Mouse (Mus musculus) frontal cortex, adult (tissue): ENCODE measurements around the gene Gpatch3.

Experiments
- ATAC-seq: cut with Nextera tagmentation; 2 replicates; pipeline ENCODE4 v1.9.2; 2017; ENCODE audit warnings: mild to moderate bottlenecking, moderate library complexity, mixed read lengths; ENCODE audit not compliant: low TSS enrichment

The Gpatch3 gene

DNA sequence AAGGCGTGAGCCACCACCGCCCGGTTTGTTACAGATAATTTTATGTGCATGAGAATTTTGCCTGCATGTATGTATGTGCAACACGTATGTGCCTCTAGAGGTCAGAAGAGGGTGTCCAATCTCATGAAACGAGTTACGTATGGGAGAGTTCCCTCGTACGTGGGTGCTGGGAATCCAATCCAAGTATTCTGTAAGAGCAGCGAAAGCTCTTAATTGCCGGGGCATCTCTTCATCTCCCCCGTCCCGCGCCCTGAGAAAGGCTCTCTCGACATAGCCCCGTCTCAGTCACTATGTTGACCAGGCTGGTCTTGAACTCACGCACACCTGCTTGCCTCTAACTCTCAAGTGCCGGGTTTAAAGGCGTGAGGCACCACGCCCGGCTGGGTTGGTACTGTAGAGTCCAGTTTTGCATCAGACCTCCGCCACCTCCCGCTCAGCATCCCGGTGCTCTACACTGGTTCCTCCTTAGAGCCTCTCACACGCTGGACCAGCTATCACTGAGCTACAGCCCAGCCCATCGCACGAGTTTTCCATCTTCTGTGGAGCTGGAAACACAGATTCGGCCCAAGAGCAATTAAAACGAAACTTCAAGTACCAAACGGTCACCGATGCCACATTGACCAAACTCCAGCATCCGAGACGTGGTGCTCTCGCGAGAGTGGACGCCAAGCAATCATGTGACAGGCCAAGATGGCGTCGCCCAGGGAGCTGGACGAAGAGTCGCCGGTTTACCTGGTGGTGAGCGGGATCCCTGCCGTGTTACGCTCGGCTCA, at the start of gene Gpatch3:
Gene Gpatch3 (plus strand): TSS at position 676 of the 773 bp plus-strand sequence.
- peak; percentile 96 for ATAC-seq

DNA sequence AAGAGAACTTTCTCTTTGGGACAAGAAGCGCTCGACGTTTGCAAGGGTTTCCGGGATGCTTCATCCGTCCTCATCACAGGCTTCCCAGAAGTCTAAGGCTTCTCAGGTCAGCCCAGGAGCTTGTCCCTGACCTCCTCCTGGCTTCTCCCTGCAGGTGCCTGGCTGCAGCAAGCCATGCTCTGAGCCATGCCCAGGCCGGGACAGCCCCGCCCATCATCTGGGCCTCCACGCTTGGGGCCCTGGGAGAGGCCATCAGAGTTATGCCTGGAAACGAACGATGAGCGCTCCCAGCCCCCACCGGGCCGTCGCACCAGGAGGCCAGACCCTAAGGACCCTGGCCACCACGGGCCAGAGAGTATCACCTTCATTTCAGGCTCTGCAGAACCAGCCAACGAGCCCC, 46.8 kb upstream of the Gpatch3 start:
- ATAC-seq, result no peak

DNA sequence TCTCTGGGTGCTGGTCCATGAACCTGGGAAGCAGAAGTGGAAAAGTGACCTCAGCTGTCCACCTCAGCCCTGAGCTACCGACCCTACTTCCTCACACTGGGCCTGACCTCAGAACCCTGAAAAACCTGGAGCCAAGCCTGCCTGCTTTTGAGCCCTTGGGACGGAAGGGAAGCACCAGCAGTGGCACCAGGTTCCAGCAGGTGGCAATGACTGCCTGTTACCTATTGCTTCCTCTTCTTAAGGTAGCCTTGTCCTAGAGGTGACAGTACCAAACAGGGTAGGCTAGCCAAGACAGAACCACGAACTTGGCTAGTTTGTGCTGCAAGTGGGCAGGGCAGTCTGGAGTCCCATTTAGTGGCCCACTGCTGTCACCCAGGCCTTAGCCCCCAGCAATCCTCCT, 41.8 kb upstream of the Gpatch3 start:
- ATAC-seq, result no peak

DNA sequence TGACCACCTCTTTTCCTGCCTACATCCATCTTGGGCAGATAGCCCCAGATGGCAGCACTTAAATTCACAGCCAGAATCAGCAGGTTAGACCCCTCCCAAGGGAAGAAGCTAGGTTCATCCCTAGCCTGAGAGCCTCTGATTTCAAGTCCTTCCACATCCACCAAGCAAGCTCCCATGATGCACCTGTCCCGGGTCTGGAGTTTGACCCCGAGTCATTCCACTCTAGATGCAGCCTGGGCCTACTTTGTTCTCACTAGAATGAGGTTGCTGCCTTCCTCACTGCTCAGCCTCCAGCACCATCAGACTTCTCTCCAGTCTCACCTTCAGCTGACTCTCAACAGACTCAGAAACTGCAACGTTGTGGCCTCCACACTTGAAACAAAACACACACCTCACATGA, 38.5 kb upstream of the Gpatch3 start:
- ATAC-seq, result no peak

DNA sequence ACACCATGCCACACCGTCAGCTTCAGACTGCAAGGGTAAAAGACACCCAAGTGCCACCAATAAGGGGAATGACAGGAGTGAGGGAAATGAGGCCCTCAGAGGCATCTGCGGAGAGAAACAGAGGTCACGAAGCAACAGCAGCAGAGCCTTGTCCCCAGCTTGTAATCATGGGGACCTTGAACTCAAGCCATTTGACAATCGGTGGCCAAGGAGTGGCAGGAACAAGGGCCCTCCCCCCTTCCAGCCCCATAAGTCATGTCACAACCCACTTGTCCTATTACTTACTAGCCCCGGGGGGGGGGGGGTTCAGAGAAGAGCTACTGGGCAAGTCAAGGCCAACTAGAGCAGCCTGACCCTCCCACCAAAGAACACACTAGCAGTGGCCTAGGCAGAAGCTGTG, 37.9 kb upstream of the Gpatch3 start:
- ATAC-seq, result no peak

DNA sequence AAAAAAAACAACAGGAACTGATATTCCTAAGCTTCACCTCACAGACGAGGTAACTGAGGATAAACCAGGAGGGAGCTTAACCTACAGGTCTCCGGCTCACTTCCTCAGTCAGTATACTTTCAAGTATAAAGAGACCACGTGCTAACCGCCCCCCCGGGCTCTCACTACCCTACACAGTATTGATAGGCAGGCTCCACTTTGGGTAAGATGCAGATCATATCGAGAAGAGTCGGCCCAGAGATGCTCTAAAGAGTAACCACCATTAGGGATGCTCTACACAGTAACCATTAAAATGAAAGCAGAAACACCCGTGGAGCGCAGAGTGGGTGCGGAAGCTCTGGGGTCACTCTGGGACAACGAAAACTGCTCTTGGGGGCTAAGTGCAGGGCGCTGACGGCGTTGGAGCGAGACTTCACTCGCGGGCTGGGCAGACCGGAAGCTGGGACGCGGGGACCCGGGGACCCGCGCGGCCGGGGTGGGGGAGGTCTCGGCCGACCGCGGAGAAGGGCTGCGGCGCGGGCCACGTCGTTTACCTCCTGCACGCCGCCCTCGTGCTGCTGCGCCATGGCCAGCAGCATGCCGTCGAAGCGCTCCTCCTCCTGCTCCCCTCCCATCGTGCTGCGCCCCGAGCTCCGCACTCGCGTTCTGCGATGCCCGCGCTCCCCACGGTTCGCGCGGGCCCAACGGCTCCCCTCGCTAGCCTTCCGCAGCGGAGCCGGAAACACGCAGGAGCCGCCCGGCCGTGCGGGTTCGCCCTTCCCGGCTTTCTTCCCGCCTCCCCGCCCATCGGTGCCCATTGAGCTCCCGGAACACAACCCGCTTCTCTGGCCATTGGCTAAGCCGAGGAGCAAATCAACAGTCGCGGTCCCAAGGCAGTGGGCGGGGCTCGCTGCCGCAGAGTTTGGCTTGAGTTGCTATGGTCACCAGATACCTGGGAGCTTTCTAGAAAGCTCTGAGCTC, 29.0 kb upstream of the Gpatch3 start, which contains the start of gene Nudc:
Gene Nudc (minus strand): TSS at position 725 of the 960 bp plus-strand sequence.
- ATAC-seq, result peak; percentile 100

DNA sequence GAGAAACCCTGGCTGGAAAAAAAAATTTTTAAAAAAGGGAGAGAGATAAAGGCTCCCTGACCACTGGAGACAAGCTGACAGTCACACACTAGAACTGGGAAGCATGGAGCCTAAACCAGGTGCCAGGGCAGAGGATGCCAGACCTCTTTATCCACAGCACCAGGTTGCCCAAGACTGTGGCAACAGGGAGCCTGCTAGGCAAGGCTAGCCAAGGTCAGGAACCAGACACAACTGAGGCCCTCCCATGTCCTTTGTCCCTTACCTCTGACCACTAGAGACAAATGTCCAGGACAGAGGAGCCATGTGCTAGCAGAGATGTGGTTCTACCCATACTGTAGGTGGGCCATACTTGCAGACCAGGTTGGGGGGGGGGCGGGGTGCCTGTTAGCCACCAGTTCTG, 22.5 kb upstream of the Gpatch3 start:
- ATAC-seq, result no peak

DNA sequence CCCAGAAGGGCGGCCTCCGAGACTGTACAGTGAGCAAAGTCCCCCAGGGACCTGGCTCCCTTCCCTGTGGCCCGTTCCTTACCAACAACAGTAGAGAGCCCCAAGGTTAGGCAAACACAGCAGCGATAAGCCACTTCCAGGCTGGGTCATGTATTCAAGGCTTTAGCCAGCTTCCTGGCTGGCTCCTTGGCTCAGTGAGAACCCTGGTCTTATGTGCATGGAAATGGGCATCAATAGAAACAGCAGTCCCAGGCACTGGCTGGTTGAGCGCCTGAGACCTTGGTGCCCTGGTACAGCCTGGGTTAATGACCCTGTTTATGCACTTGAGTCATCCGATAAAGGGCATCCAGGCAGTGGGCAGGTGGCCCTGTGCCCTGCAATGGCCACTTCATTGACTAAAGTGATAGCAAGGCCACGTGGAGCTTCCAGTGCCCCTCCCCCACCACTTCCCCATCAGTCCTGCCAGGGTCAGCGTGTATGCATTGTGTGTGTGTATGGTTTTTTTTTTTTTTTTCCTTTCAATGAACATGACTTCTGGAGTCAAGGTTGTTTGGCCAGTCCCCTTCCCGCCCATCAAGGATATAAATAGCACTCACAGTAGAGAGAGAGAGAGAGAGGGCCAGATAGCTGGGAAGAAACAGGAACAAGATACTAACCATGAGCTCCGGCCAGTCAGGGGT, 21.6 kb upstream of the Gpatch3 start, which contains the start of gene Nr0b2:
Gene Nr0b2 (plus strand): TSS at position 609 of the 680 bp plus-strand sequence.
- ATAC-seq, result no peak

DNA sequence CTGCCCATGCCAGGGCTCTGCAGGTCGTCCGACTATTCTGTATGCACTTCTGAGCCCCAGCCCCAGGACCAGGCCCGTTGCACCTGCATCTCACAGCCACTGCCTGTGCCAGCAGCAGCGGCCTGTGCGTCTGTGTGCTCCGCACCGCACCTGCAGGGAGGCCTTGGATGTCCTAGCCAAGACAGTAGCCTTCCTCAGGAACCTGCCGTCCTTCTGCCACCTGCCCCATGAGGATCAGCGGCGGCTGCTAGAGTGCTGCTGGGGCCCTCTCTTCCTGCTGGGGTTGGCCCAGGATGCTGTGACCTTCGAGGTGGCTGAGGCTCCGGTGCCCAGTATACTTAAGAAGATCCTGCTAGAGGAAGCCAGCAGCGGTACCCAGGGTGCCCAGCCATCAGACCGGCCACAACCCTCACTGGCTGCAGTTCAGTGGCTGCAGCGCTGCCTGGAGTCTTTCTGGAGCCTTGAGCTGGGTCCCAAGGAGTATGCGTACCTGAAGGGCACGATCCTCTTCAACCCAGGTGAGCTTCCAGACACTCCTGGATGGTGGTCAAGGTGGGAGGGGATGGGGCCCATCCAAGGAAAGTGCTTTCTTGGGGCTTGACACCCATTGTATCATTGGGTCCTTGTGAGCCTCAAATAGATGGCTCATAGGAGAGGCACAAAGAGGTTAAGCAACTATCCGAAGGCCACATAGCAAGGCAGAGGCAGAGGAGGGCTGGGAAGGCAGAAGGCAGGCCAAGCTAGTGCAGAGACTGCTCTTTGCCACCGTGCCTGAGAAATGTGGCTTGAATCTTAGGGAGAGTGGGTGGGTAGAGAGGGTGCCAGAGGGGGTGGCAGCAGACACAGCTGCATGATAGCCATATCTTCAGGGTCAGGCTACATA, 20.9 kb upstream of the Gpatch3 start:
- no peak for ATAC-seq

DNA sequence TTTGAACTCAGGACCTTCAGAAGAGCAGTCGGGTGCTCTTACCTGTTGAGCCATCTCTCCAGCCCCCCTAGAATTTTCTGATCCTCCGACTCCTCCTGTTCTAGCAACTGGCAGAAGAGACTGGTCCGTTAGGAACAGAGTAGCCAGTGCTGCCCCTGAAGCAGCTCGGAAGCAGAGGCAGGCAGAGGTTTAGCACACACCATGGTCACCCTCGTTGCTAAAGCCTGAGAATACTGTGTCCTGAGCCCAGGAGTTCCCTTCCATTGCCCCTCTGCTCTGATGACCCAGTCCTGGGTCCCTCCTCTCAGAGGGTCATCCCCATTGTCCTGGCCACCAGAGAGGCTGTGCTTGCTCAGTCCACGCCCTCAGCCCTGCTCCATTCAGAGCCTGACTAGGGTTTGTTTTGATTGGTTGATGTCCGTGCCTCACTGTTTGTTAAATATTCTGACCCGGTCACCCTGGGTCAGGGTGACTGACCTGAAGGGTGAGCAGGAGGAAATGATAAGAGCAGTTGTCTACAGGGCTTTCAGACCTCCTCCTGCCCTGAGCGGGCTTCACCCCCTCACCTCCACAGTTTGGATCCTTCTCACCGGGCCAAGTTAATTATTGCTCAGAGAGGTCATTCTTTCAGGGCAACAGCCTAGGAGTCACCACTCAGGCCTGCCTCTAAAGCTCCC, 17.4 kb upstream of the Gpatch3 start:
- no peak for ATAC-seq

DNA sequence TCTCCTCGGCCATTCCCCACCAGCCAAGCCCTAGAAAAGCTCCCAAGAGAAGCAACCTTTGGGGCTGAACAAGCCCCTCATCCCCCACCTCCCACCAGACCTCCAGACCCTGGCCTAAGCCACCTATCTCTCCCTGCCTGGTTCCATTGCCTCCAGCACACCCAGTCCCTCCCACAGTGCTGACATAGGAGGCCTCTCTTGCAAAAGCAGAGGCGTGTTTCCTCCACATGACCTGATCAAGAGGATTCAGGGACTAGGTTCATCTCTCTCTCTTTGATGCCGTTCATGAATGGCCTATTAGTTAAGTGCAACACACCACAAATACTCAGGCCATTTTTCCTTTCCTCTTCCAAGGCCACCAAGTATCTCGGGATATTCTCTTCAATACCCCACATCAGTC, 14.7 kb upstream of the Gpatch3 start:
- ATAC-seq, result no peak

DNA sequence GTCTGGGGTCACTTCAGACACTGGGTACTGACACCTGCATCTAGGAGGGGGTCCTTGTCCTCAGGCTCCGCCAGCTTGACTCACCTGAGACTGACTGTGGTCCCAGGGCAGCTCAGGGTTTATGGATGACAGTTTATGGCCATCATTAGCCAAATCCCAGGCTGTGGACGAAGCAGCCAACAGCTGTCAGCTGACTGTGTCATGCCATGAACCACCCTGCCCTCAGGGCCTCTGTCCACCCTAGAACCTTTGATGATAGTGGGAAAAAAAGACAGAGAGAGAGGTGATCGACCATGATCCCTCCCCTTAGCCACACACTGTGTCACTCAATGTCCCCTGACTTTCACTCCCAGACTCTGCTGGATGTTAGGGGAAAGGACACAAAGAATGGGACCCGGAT, 12.9 kb upstream of the Gpatch3 start:
- ATAC-seq, result no peak

DNA sequence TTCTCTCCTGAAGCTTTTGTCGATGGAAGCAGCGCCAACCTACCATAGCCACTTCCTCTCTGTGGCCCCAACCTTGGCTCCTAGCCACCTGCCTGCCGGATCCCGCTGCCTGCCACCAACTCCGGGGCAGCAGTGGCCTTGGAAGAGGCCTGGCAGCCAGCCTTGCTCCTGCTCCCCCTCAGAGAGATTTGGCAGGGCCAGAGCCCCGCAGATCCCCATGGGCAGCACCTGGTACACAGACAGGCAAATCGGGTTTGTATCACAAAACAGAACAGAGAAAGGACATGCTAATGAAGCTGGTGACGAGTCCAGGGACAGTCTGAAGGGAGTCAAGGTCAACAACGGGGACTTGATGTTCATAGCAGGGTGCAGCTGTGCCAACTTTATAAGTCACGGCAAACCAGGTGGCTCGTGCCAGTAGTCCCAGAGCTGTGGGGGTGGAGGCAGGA, 11.4 kb upstream of the Gpatch3 start:
- ATAC-seq, result no peak

DNA sequence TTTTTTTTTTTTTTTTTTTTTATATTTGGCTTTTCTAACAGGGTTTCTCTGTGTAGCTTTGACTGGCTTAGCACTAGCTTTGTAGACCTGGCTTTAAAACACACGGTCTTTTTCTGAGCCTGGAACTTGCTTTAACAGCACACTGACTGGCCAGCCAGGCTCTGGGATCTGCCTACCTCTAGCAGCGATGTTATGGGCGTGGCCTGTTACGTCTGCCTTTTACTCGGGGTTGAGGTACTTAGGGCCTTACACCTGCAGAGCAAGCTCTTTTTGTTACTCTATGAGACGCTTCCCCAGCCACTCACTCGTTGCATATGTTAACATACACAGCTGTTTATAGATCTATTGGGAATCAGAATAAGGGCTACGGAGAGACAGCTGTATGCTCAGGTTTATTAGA, 7.3 kb upstream of the Gpatch3 start:
- no peak for ATAC-seq

DNA sequence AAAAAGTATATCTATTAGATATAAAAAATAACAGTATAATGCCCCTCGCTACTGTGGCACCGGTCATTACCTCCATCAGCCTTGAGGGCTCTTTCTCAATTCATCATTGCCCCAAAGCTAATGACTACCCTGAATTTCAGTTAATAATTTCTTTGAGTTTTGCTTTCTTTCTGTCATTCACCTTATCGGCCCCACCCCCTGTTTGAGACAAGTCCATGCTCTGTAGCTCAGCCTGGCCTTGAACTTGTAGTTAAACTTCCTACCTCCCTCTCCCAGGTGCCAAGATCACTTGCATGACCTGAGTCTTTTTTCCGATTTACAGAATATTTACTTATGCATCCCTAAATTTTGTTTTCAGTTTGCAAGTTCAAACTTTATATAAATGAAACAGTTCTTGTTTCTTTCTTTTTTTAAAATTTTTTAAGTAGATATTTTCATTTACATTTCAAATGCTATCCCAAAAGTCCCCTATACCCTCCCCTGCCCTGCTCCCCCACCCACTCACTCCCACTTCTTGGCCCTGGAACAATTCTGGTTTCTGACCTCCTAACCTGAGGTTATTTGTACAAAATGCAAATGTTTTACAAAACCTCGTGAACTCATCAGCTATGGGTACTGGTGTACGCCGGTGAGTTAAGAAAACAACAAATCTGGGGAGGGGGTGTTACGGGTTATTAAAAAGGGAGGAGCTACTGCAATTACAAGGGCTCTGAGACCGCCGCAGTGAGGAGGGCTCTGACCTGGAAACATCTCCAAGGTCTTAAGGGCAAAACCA, 5.1 kb upstream of the Gpatch3 start:
- no peak for ATAC-seq

DNA sequence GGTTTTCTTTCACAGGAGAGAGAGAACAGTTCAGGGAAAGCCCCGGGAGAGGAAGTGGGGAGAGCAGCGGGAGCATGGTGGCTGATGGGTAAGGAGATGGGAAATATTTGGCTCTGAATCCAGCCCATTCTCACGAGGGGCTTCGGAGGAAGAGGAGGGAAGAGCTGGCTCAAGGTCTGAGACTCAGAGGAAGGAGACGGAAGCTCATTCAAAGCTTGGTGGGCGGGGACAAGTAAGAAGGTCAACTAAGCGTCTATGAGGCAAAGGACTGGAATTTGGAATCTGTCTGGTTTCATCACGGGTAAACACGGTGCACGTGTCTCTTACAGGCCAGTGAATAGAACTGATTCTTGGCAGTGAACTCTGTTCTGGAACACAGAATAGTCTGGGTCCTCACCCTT, 4.5 kb upstream of the Gpatch3 start:
- no peak for ATAC-seq

DNA sequence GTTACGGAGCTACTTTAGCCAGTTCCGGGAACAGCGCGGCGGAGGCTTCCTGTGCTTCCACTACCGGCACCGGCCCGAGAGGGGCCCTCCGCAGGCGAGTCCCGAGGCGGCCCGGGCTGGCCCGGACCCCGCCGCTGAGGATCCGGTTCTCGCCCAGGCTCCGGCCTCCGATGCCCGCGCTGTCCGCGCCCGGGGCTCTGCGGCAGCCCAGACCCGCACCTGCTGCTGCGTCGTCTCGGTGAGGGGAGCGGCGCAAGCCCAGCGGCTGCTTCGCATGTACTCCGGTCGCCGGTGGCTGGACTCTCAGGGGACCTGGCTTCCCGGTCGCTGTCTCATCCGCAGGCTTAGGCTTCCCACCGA, 278 bp downstream of the Gpatch3 start:
- ATAC-seq, result peak; percentile 48; the same call in 1 of the 2 replicates

DNA sequence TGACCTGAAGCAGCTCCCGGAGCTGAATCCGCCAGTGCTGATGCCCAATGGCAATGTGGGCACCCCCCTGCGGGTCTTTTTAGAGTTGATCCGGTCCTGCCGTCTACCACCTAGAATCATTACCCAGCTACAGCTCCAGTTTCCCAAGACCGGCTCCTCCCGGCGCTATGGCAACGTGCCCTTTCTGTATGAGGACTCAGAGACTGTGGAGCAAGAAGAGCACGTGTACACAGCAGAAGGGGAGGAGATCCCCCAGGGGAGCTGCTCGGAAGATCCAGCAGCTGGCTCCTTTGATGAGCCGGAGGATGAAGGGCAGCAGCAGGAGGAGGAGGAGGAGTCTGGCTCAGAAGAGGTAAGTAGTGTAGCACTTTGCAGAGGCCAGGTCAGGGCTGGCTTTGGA, 3.4 kb downstream of the Gpatch3 start:
- ATAC-seq, result no peak

DNA sequence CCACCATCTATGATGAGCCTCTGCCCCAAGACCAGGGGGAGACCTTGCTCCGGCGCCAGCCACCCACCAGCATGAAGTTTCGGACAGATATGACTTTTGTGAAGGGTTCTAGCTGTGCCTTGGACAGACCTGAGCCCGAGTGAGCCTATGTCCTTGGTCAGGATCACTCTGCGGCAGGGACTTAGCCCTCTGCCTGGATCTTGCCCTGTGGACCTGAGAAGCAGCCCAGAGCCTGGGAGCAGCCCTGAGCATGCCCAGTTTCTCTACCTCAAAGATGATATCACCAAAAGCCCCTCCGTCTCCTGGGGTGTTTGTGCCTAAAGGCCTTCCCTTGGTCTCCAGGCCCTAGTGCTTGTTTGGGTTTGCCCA, 9.1 kb downstream of the Gpatch3 start:
- ATAC-seq, result no peak; the same call in 1 of the 2 replicates
